Mouse (Mus musculus) ES-E14 (cell line): ENCODE data around the gene Fbxo21. TPM values are rescaled to one million over a fixed set of nuclear protein-coding genes. Genes with fewer than 3 reads are reported as not detected.

Source experiments
- DNase-seq: peaks from one replicate; pipeline ENCODE4 v3.0.0-alpha.2; 2013; ENCODE audit warnings: low read depth, low spot score
- H3K27ac ChIP-seq: 2 replicates; pipeline ENCODE4 v1.5.1; 2012; ENCODE audit warnings: low read depth, mild to moderate bottlenecking, low read length, moderate library complexity, mixed read lengths; ENCODE audit not compliant: poor library complexity, insufficient read depth, severe bottlenecking
- H3K36me3 ChIP-seq: 2 replicates; pipeline ENCODE4 v1.6.1; 2012; ENCODE audit warnings: mild to moderate bottlenecking, low read length, moderate library complexity, mixed read lengths; ENCODE audit not compliant: control insufficient read depth, poor library complexity, insufficient read depth, severe bottlenecking
- H3K4me1 ChIP-seq, 2 experiments: fragments of 150-350 bp in 1 of 2; sonication (generic) in 1 of 2; 2 replicates each; pipeline ENCODE4 v1.6.1; 2012; ENCODE audit warnings: low read length in 2 of 2, mild to moderate bottlenecking in 1 of 2, mixed read lengths in 1 of 2; ENCODE audit not compliant: control insufficient read depth in 2 of 2, insufficient read depth in 2 of 2, poor library complexity in 1 of 2
- H3K4me3 ChIP-seq, 2 experiments: fragments of 150-350 bp in 1 of 2; sonication (generic) in 1 of 2; 2 replicates each; pipeline ENCODE4 v1.5.1; 2012; ENCODE audit warnings: low read length in 2 of 2, low read depth in 1 of 2, mild to moderate bottlenecking in 1 of 2, mixed read lengths in 1 of 2; ENCODE audit not compliant: insufficient read depth in 1 of 2, poor library complexity in 1 of 2, severe bottlenecking in 1 of 2
- H3K9ac ChIP-seq: 2 replicates; pipeline ENCODE4 v1.6.1; 2012; ENCODE audit warnings: low read depth, mild to moderate bottlenecking, low read length, mixed read lengths; ENCODE audit not compliant: poor library complexity, insufficient read depth, severe bottlenecking
- H3K9me3 ChIP-seq: fragments of 150-350 bp; sonication (generic); 2 replicates; pipeline ENCODE4 v1.6.1; 2012; ENCODE audit warnings: low read depth, mild to moderate bottlenecking, low read length; ENCODE audit not compliant: control insufficient read depth, insufficient read depth
- CHD2 ChIP-seq: IDR thresholded peaks from 2 replicates; pipeline ENCODE4 v1.6.1; 2014; ENCODE audit warnings: mild to moderate bottlenecking, low read depth, low read length, inconsistent platforms
- HCFC1 ChIP-seq: IDR thresholded peaks from 2 replicates; pipeline ENCODE4 v1.6.1; 2012; ENCODE audit warnings: low read length, inconsistent platforms, borderline replicate concordance; ENCODE audit not compliant: insufficient read depth
- MAFK ChIP-seq: IDR thresholded peaks from 2 replicates; pipeline ENCODE4 v1.6.1; 2014; ENCODE audit warnings: mild to moderate bottlenecking, low read depth, low read length, inconsistent platforms; ENCODE audit not compliant: insufficient read depth
- ZC3H11A ChIP-seq: IDR thresholded peaks from 2 replicates; pipeline ENCODE4 v1.6.1; 2012; ENCODE audit warnings: low read depth, mild to moderate bottlenecking, inconsistent platforms, low read length, borderline replicate concordance
- ZNF384 ChIP-seq: IDR thresholded peaks from 2 replicates; pipeline ENCODE4 v1.6.1; 2012; ENCODE audit warnings: low read depth, low read length, inconsistent platforms
- in situ Hi-C, 2 experiments: fragments of 600-800 bp; cut with MboI; formaldehyde crosslinking; loops; one replicate each; pipeline ENCODE4 v1.15.1; 2025; ENCODE audit warnings: low sequenced_read_pairs in 2 of 2, inconsistent platforms in 1 of 2; ENCODE audit not compliant: unreplicated experiment in 2 of 2
- total RNA-seq: library from RNA; depleted of rRNA; stranded (reverse); fragments of 300-350 nt; gene quantifications from 2 replicates; pipeline ENCODE4 v1.2.3, GENCODE M21; 2012

Gene Fbxo21
- total RNA-seq, 1 experiment = 23.2 TPM

DNA sequence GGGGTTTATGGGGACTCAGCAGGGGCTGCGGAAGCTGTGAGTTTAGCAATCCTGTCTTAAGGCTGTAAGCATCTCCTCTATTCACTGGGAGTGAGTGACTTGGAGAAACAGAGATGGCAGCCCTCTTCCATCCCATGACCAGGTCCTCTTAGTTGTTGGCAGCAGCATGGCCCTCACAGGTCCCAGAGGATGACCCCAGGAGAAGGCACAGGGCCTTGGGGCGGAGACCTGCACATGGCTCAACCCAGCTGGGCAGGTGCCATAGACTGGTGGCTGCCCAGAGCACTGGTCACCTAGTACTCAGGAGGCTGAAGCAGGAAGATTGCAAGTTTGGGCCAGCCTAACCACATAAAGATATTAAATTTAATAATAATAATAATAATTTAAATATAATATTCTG is 39.1 kb downstream of the Fbxo21 start:
- Histone ChIP-seq H3K27ac (no peak overlapping the region), H3K36me3 (no peaks in the 10 kb centered on the region), H3K4me3 (no peak overlapping the region), H3K9ac (no peak overlapping the region), H3K4me1 (peaks cover 0 to 6% of the 10 kb centered on the region in 2 experiments; a peak in 1 of 4 replicates), H3K9me3 (no peaks in the 10 kb centered on the region)
- in situ Hi-C loops = no loop called here
- no peak for DNase-seq
- TF ChIP-seq MAFK = no peak
- TF ChIP-seq ZNF384 = no peak
- no peak for TF ChIP-seq ZC3H11A
- TF ChIP-seq CHD2 = no peak
- TF ChIP-seq HCFC1 = no peak

DNA sequence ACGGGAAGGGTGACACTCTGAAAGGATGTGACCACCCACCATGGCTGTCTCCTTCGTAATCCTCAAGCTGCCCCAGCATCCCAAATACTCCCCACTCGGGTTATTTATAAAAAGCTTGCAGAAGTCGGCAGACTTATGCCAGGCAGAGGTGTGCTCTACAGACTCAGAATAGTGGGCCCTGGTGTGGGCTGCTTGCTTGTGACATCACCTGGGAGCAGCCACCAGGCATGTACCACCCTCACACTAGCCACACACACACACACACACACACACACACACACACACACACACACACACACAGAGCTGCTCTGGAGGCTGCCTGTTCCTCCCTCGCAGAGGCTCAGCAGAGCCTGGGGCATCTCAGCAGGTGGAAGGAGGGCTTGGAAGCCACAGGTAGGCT is 41.0 kb downstream of the Fbxo21 start:
- no peaks in the 10 kb centered on the region for H3K36me3 ChIP-seq
- no peak for DNase-seq
- H3K27ac ChIP-seq = no peak overlapping the region
- TF ChIP-seq ZNF384 (no peak), MAFK (no peak), ZC3H11A (no peak), HCFC1 (no peak), CHD2 (no peak)
- H3K9me3 ChIP-seq = no peaks in the 10 kb centered on the region
- no peak overlapping the region for H3K9ac ChIP-seq
- peaks cover 0 to 6% of the 10 kb centered on the region in 2 experiments; a peak in 1 of 4 replicates for H3K4me1 ChIP-seq
- in situ Hi-C loops = no loop called here
- no peak overlapping the region for H3K4me3 ChIP-seq

DNA sequence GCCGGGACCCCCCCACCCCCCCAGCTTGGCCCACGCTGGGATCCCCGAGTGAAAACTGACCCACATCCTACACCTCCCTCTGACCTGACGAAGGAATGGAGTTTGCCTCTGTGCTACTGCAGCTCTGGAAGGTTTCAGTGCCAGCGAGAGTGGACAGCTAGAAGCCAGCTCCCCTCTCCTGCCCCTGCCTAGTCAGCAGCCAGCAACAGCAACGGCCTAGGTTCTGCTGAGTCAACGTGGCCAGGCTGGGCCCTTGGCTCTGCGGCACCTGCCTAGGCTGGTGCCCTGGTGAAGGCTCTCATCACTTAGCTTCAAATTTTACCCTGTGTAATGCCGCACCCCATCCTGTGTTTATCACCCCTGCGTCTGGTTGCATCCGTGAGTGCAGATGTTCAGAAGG is 43.4 kb downstream of the Fbxo21 start:
- peaks cover 0 to under 1% of the 10 kb centered on the region in 2 experiments; a peak in 1 of 4 replicates for H3K4me1 ChIP-seq
- no peak for DNase-seq
- TF ChIP-seq ZC3H11A (no peak), HCFC1 (no peak), CHD2 (no peak), ZNF384 (no peak), MAFK (no peak)
- no peaks in the 10 kb centered on the region for H3K36me3 ChIP-seq
- no peak overlapping the region for H3K9ac ChIP-seq
- in situ Hi-C loops = no loop called here
- H3K27ac ChIP-seq = no peak overlapping the region
- no peak overlapping the region for H3K4me3 ChIP-seq
- no peaks in the 10 kb centered on the region for H3K9me3 ChIP-seq

DNA sequence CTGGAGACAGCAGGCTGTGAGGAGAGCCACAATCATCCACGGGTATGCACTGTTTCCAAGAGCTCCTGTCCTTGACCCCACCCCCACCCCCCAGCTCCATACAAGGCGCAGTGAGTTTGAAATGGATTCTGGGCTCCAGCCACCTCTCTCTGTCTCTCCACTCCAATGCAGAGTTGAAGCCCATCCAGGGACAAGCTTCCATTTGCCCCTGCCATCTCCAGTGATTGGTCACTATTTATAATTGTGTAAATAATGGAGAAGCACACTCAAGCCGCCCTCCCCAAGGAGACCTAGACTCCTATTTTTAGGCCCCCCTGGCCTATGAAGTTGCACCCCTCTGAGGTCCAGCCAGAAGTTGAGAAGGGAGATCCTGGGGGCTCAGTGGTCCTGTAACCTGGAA is 46.5 kb downstream of the Fbxo21 start:
- Histone ChIP-seq H3K4me1 (peaks cover 0 to 16% of the 10 kb centered on the region in 2 experiments; a peak in 2 of 4 replicates), H3K27ac (no peak overlapping the region), H3K9me3 (no peaks in the 10 kb centered on the region), H3K4me3 (no peak overlapping the region), H3K36me3 (no peaks in the 10 kb centered on the region), H3K9ac (no peak overlapping the region)
- in situ Hi-C loops = no loop called here
- DNase-seq = no peak
- TF ChIP-seq MAFK (no peak), ZC3H11A (no peak), ZNF384 (no peak), CHD2 (no peak)

DNA sequence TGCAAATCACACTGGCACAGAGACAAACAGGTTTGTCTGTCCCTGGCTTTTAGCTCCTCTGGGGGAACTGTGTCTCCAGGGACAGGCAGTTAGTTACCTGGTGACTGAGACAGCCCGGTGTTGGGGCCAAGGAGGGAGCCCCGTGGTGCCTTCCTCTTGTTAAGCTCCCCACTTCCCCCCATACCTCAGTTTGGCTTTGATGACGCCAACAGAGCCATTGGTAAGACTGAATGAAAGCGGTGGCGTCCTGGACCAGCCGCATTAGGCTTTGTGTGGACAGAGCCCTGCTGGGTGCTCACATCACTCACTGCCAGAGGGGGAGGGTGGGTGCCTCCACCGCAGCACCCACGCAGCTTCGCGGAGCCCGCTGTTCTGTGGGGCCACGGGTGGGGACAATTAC is 49.4 kb downstream of the Fbxo21 start:
- H3K36me3 ChIP-seq = no peaks in the 10 kb centered on the region
- in situ Hi-C loops = no loop called here
- no peak overlapping the region for H3K9ac ChIP-seq
- TF ChIP-seq CHD2 (no peak), ZNF384 (no peak), MAFK (no peak), ZC3H11A (no peak), HCFC1 (no peak)
- H3K4me3 ChIP-seq = no peak overlapping the region; a peak in 1 of 4 replicates
- peaks cover 0 to 21% of the 10 kb centered on the region in 2 experiments; a peak in 2 of 4 replicates for H3K4me1 ChIP-seq
- no peak overlapping the region for H3K27ac ChIP-seq
- no peak for DNase-seq
- no peaks in the 10 kb centered on the region for H3K9me3 ChIP-seq
